Mouse (Mus musculus) erythroblast, embryonic 14.5 days (primary cell): Measurements from ENCODE around the gene Ddx11.

Experiments
- GATA1 ChIP-seq: IDR thresholded peaks from 2 replicates; pipeline ENCODE4 v1.6.1; 2012; ENCODE audit warnings: low read length, inconsistent platforms, mixed read lengths
- TAL1 ChIP-seq: IDR thresholded peaks from 3 replicates; pipeline ENCODE4 v1.6.1; 2012; ENCODE audit warnings: low read length, inconsistent platforms, mixed read lengths

GRCm38 (mm10) chr17:66154876-66155275 lies 31.6 kb downstream of the Ddx11 start:
- TF ChIP-seq GATA1, result no peak
- TF ChIP-seq TAL1, result no peak
